Mouse (Mus musculus) right cerebral cortex, postnatal 36 days (tissue): Measurements from ENCODE around the gene Il16.

Source experiments
- DNase-seq, 2 experiments: peaks; one replicate each; pipeline ENCODE4 v3.0.0; 2022; ENCODE audit warnings: low spot score in 2 of 2, mixed read lengths in 1 of 2

Gene Il16

GRCm38 (mm10) chr7:83645476-83645875 is 100.0 kb downstream of the Il16 start:
- no peak for DNase-seq

- DNase-seq = no peak
Measured at GRCm38 (mm10) chr7:83644761-83645160, 100.8 kb downstream of the Il16 start.

- DNase-seq = no peak
Measured at GRCm38 (mm10) chr7:83643581-83643980, 101.9 kb downstream of the Il16 start.

- DNase-seq = no peak
Measured at GRCm38 (mm10) chr7:83641163-83641562, 104.4 kb downstream of the Il16 start.

- no peak for DNase-seq
Measured at GRCm38 (mm10) chr7:83640581-83640980, 104.9 kb downstream of the Il16 start.

GRCm38 (mm10) chr7:83639084-83639483 is 106.4 kb downstream of the Il16 start:
- DNase-seq = no peak

GRCm38 (mm10) chr7:83637781-83638583 is 107.5 kb downstream of the Il16 start:
- no peak for DNase-seq

GRCm38 (mm10) chr7:83636425-83636824 is 109.1 kb downstream of the Il16 start:
- no peak for DNase-seq

- DNase-seq = no peak
Measured at GRCm38 (mm10) chr7:83635726-83636125, 109.8 kb downstream of the Il16 start.

- no peak for DNase-seq
Measured at GRCm38 (mm10) chr7:83633856-83634255, 111.7 kb downstream of the Il16 start.

- no peak for DNase-seq
Measured at GRCm38 (mm10) chr7:83632682-83633120, 112.8 kb downstream of the Il16 start.

- peak; percentile 78 to 89 for DNase-seq
Measured at GRCm38 (mm10) chr7:83631828-83632681, 113.5 kb downstream of the Il16 start, which contains the start of gene Stard5. TSS of gene Stard5 (plus strand) at chr7:83631959.

- no peak for DNase-seq
Measured at GRCm38 (mm10) chr7:83631073-83631827, 114.3 kb downstream of the Il16 start.

- DNase-seq = no peak
Measured at GRCm38 (mm10) chr7:83627369-83627768, 118.2 kb downstream of the Il16 start.

GRCm38 (mm10) chr7:83626557-83627257 is 118.8 kb downstream of the Il16 start:
- DNase-seq = no peak

- no peak for DNase-seq
Measured at GRCm38 (mm10) chr7:83624065-83624464, 121.5 kb downstream of the Il16 start.

- DNase-seq = no peak
Measured at GRCm38 (mm10) chr7:83622582-83622981, 122.9 kb downstream of the Il16 start.

- DNase-seq = no peak
Measured at GRCm38 (mm10) chr7:83618709-83619108, 126.8 kb downstream of the Il16 start.

- DNase-seq = no peak
Measured at GRCm38 (mm10) chr7:83616268-83616667, 129.3 kb downstream of the Il16 start.

- DNase-seq = no peak
Measured at GRCm38 (mm10) chr7:83615815-83616214, 129.7 kb downstream of the Il16 start.

- no peak for DNase-seq
Measured at GRCm38 (mm10) chr7:83615272-83615671, 130.3 kb downstream of the Il16 start.
